Mouse (Mus musculus) liver, embryonic 13.5 days (tissue): ENCODE measurements around the gene Cyp3a57. TPM values are rescaled to one million over a fixed set of nuclear protein-coding genes. Genes with fewer than 3 reads are reported as not detected.
"Not testable (repeated sequence)": the region's sequence is repeated elsewhere in the genome, so short reads cannot be mapped to it uniquely, and the experiment has no call there.

Experiments used
- ATAC-seq: fragments of 200-750 bp; cut with Nextera tagmentation; 2 replicates; pipeline ENCODE4 v1.8.0; 2017; ENCODE audit warnings: low read depth, mild to moderate bottlenecking, moderate number of reproducible peaks, moderate library complexity
- DNase-seq: peaks from one replicate; pipeline ENCODE4 v3.0.0; 2022
- H3K27ac ChIP-seq: fragments of 300-500 bp; sonication (generic); 2 replicates; pipeline ENCODE4 v1.5.1; 2015; ENCODE audit warnings: moderate library complexity, mild to moderate bottlenecking, inconsistent platforms
- H3K27me3 ChIP-seq: fragments of 300-500 bp; sonication (generic); 2 replicates; pipeline ENCODE4 v1.6.1; 2015; ENCODE audit warnings: mild to moderate bottlenecking, inconsistent platforms
- H3K36me3 ChIP-seq: fragments of 300-500 bp; sonication (generic); 2 replicates; pipeline ENCODE4 v1.6.1; 2015; ENCODE audit warnings: mild to moderate bottlenecking, inconsistent platforms
- H3K4me1 ChIP-seq: fragments of 300-500 bp; sonication (generic); replicated peaks from 2 replicates; pipeline ENCODE4 v1.6.1; 2015; ENCODE audit warnings: inconsistent platforms
- H3K4me2 ChIP-seq: fragments of 300-500 bp; sonication (generic); 2 replicates; pipeline ENCODE4 v1.6.1; 2015; ENCODE audit warnings: inconsistent platforms, mild to moderate bottlenecking, moderate library complexity
- H3K4me3 ChIP-seq: fragments of 300-500 bp; sonication (generic); replicated peaks from 2 replicates; pipeline ENCODE4 v1.5.1; 2015; ENCODE audit warnings: mild to moderate bottlenecking, inconsistent platforms
- H3K9ac ChIP-seq: fragments of 300-500 bp; sonication (generic); 2 replicates; pipeline ENCODE4 v1.6.1; 2015; ENCODE audit warnings: mild to moderate bottlenecking, inconsistent platforms
- H3K9me3 ChIP-seq: fragments of 300-500 bp; sonication (generic); replicated peaks from 2 replicates; pipeline ENCODE4 v1.6.1; 2016; ENCODE audit warnings: inconsistent platforms
- WGBS: fragments of 180-500 bp; shearing (Covaris S2); methylation state at CpG from one replicate; pipeline ENCODE4 v1.1.7; 2015; ENCODE audit not compliant: insufficient replicate concordance; 5-methylcytosine and 5-hydroxymethylcytosine counted together
- polyA plus RNA-seq: library from polyadenylated mRNA; unstranded; fragments of >200 nt; fragmentation: Nextera tagmentation; extraction: Ambion mirVana; gene quantifications from 2 replicates; pipeline ENCODE4 v1.2.1, GENCODE M21; 2015

The Cyp3a57 gene
- polyA plus RNA-seq: 0.07 TPM in 1 of 2 replicates, not detected in the other

GRCm38 (mm10) chr5:145344941-145345340, at the start of gene Cyp3a57:
Cyp3a57 (plus strand) TSS chr5:145345279.
- no peaks in the 10 kb centered on the region for H3K4me1 ChIP-seq
- no peak within 1 kb of the TSS for H3K27ac ChIP-seq
- H3K9me3 ChIP-seq: no peaks in the 10 kb centered on the region
- H3K4me3 ChIP-seq: no peak within 1 kb of the TSS
- DNase-seq: no peak
- no peak within 1 kb of the TSS for H3K9ac ChIP-seq
- 62% methylated on average over 1 of the region's 1 CpGs for WGBS
- no peaks in the 10 kb centered on the region for H3K27me3 ChIP-seq
- no peak for ATAC-seq
- H3K4me2 ChIP-seq: no peak within 1 kb of the TSS
- H3K36me3 ChIP-seq: no peaks in the 10 kb centered on the region

GRCm38 (mm10) chr5:145300469-145300868, 44.6 kb upstream of the Cyp3a57 start:
- H3K4me3 ChIP-seq: no peak overlapping the region
- H3K9ac ChIP-seq: no peak overlapping the region
- H3K4me2 ChIP-seq: no peak overlapping the region
- ATAC-seq (no peak), DNase-seq (no peak)
- H3K27me3 ChIP-seq: no peaks in the 10 kb centered on the region
- no peaks in the 10 kb centered on the region for H3K9me3 ChIP-seq
- H3K27ac ChIP-seq: no peak overlapping the region
- H3K4me1 ChIP-seq: no peaks in the 10 kb centered on the region
- no peaks in the 10 kb centered on the region for H3K36me3 ChIP-seq

- not testable (repeated sequence) for H3K9ac ChIP-seq, H3K9me3 ChIP-seq, H3K36me3 ChIP-seq, H3K4me1 ChIP-seq, H3K4me3 ChIP-seq, H3K4me2 ChIP-seq, ATAC-seq, H3K27me3 ChIP-seq, H3K27ac ChIP-seq, DNase-seq
- WGBS: 62% methylated on average over 4 of the region's 4 CpGs
Observed at GRCm38 (mm10) chr5:145301796-145302195, 43.3 kb upstream of the Cyp3a57 start.

- H3K9me3 ChIP-seq: no peaks in the 10 kb centered on the region
- 55% methylated on average over 1 of the region's 1 CpGs for WGBS
- no peak overlapping the region for H3K4me2 ChIP-seq
- H3K4me3 ChIP-seq: no peak overlapping the region
- no peak overlapping the region for H3K27ac ChIP-seq
- no peak for DNase-seq
- H3K27me3 ChIP-seq: no peaks in the 10 kb centered on the region
- no peak for ATAC-seq
- H3K9ac ChIP-seq: no peak overlapping the region
- H3K36me3 ChIP-seq: no peaks in the 10 kb centered on the region
- no peaks in the 10 kb centered on the region for H3K4me1 ChIP-seq
Observed at GRCm38 (mm10) chr5:145302424-145302823, 42.7 kb upstream of the Cyp3a57 start.

GRCm38 (mm10) chr5:145306953-145307352, 38.1 kb upstream of the Cyp3a57 start:
- not testable (repeated sequence) for H3K27me3 ChIP-seq, H3K27ac ChIP-seq, H3K4me1 ChIP-seq, ATAC-seq, H3K9me3 ChIP-seq, DNase-seq, H3K9ac ChIP-seq, H3K4me2 ChIP-seq, H3K36me3 ChIP-seq, H3K4me3 ChIP-seq
- 77% methylated on average over 4 of the region's 4 CpGs for WGBS

- not testable (repeated sequence) for H3K4me3 ChIP-seq, DNase-seq, H3K4me2 ChIP-seq, ATAC-seq, H3K36me3 ChIP-seq, H3K9ac ChIP-seq, H3K27ac ChIP-seq, H3K27me3 ChIP-seq, H3K9me3 ChIP-seq, H3K4me1 ChIP-seq
- WGBS: 67% methylated on average over 3 of the region's 3 CpGs
Observed at GRCm38 (mm10) chr5:145307811-145308210, 37.3 kb upstream of the Cyp3a57 start.

GRCm38 (mm10) chr5:145313845-145314244, 31.2 kb upstream of the Cyp3a57 start:
- Histone ChIP-seq H3K9ac (no peak overlapping the region), H3K9me3 (no peaks in the 10 kb centered on the region), H3K27me3 (no peaks in the 10 kb centered on the region), H3K4me2 (no peak overlapping the region), H3K4me3 (no peak overlapping the region), H3K4me1 (no peaks in the 10 kb centered on the region), H3K27ac (no peak overlapping the region), H3K36me3 (no peaks in the 10 kb centered on the region)
- DNase-seq: no peak
- peak; percentile 66; the same call in 1 of the 2 replicates for ATAC-seq

- 56% methylated on average over 1 of the region's 1 CpGs for WGBS
- H3K27ac ChIP-seq: no peak overlapping the region
- no peaks in the 10 kb centered on the region for H3K9me3 ChIP-seq
- no peak overlapping the region for H3K9ac ChIP-seq
- H3K4me3 ChIP-seq: no peak overlapping the region
- no peak for DNase-seq
- H3K4me1 ChIP-seq: no peaks in the 10 kb centered on the region
- H3K27me3 ChIP-seq: no peaks in the 10 kb centered on the region
- ATAC-seq: no peak
- no peaks in the 10 kb centered on the region for H3K36me3 ChIP-seq
- no peak overlapping the region for H3K4me2 ChIP-seq
Observed at GRCm38 (mm10) chr5:145317141-145317540, 27.9 kb upstream of the Cyp3a57 start.

GRCm38 (mm10) chr5:145338756-145339155, 6.3 kb upstream of the Cyp3a57 start:
- not testable (repeated sequence) for H3K4me3 ChIP-seq, H3K27me3 ChIP-seq, H3K4me1 ChIP-seq, H3K9ac ChIP-seq, H3K9me3 ChIP-seq, H3K4me2 ChIP-seq, H3K36me3 ChIP-seq, H3K27ac ChIP-seq, ATAC-seq, DNase-seq

GRCm38 (mm10) chr5:145349697-145350096, 4.6 kb downstream of the Cyp3a57 start:
- Histone ChIP-seq H3K9ac (no peak overlapping the region), H3K27ac (no peak overlapping the region), H3K4me2 (no peak overlapping the region), H3K4me3 (no peak overlapping the region), H3K9me3 (no peaks in the 10 kb centered on the region), H3K27me3 (no peaks in the 10 kb centered on the region), H3K4me1 (no peaks in the 10 kb centered on the region), H3K36me3 (no peaks in the 10 kb centered on the region)
- no peak for ATAC-seq
- DNase-seq: no peak

GRCm38 (mm10) chr5:145353081-145353480, 8.0 kb downstream of the Cyp3a57 start:
- Histone ChIP-seq H3K9me3 (no peaks in the 10 kb centered on the region), H3K4me1 (no peaks in the 10 kb centered on the region), H3K27me3 (no peaks in the 10 kb centered on the region), H3K36me3 (no peaks in the 10 kb centered on the region), H3K4me3 (no peak overlapping the region), H3K27ac (no peak overlapping the region), H3K4me2 (no peak overlapping the region), H3K9ac (no peak overlapping the region)
- DNase-seq (no peak), ATAC-seq (no peak)
- WGBS: 63% methylated on average over 1 of the region's 1 CpGs

GRCm38 (mm10) chr5:145415416-145415815, 70.3 kb downstream of the Cyp3a57 start:
- H3K36me3 ChIP-seq, H3K4me1 ChIP-seq, H3K9ac ChIP-seq, H3K27me3 ChIP-seq, DNase-seq, ATAC-seq, H3K4me3 ChIP-seq, H3K27ac ChIP-seq, H3K4me2 ChIP-seq: not testable (repeated sequence)
- H3K9me3 ChIP-seq: peaks cover 22% of the 10 kb centered on the region
- WGBS: 67% methylated on average over 9 of the region's 9 CpGs

- 29% methylated on average over 1 of the region's 1 CpGs for whole genome bisulfite sequencing
- Histone ChIP-seq H3K4me2 (no peak overlapping the region), H3K4me1 (no peaks in the 10 kb centered on the region), H3K9me3 (peaks cover 10% of the 10 kb centered on the region; the same call in 1 of the 2 replicates), H3K9ac (no peak overlapping the region), H3K27me3 (no peaks in the 10 kb centered on the region), H3K36me3 (no peaks in the 10 kb centered on the region), H3K27ac (no peak overlapping the region), H3K4me3 (no peak overlapping the region)
- ATAC-seq (no peak), DNase-seq (no peak)
Observed at GRCm38 (mm10) chr5:145422287-145422686, 77.2 kb downstream of the Cyp3a57 start.
